Mouse (Mus musculus) left cerebral cortex, adult 11 months (tissue): Measurements from ENCODE around the gene Elmo1.

ENCODE experiments used
- DNase-seq: peaks from one replicate; pipeline ENCODE4 v3.0.0; 2022; ENCODE audit warnings: low spot score

The Elmo1 gene

DNA sequence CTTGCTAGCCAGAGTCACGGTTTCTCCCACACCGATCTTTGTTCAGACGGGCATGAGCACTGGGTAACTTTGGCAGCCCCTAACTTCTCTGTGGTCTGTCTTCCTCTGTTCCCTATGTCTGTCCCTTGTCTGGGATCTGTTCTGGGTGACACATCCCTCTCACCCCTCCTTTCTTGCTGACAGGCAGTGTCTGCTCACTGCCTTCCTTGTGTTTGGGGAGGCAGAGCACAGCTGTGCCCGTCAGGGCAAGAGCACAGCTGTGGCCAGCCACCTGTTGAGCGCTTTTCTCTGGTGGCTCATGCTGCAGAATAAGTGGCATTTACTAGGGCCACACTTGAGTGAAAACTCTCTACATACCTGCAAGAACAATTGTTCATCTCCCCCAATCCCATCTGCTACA lies 116.7 kb downstream of the Elmo1 start:
- no peak for DNase-seq

DNA sequence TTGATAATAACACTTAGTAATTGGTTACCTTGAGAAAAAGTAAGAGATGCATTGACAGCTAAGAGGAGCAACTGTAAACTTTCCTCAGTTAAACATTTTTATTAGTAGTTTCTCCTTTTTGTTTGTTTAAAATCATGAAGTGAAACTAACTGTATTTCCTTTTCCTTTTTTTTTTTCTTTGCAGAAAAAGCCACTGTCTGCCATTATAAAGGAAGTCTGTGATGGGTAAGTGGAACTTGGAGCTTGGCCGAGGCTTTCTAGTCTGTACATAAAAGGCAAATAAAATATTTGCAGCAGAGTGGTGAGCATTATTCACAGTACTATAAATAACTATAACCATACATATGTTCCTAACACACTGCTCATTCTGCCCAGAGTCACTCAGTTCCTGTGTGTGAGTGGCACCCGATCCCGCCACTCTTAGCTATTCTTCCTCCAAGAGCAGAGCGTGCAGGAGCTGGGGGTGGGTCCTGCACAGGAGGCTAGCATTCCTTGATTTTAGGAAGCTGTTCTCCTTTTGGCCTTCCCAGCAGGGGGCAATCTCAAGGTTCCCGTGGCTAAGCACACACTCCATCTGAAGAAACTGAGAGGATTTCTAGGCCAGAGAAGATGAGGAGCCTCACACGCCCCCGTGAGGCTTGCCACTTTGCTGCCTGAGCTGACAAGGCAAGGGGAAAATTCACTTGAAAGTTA lies 117.7 kb downstream of the Elmo1 start:
- DNase-seq, result no peak

DNA sequence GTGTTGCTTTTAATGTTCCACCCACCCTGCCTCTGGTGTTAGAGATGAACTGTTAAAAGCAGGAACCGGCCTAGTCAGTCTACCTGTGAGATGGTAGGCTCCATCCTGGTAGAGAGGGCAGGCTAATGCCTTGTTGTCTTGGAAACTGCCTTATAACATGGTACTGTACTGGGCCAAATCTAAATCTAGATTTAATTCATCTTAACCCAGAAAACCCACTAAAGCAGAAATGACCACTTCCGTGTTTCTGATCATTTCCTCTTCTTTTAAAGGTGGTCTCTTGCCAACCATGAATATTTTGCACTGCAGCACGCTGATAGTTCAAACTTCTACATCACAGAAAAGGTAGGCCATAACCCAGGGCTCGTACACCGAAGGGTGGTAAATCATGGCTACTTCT lies 118.5 kb downstream of the Elmo1 start:
- DNase-seq, result no peak

DNA sequence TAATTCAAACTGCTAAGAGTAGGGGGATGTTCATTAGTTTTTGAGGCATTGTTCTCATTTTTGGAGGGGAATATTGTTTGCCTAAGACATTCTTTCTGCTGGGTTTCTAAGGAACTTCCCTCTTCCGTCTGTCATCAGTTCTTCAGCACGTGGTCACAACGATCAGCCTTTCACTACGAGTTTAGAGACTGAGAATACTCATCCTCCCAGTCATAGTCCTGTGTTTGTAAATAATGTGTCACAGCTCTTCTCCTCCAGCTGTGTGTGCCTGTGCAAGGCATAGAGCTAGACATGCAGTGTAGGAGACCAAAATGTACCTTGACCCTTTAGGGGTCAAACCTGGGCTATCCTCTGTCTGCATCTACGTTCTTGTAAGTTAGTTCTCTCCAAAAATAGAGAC lies 121.4 kb downstream of the Elmo1 start:
- DNase-seq, result no peak

DNA sequence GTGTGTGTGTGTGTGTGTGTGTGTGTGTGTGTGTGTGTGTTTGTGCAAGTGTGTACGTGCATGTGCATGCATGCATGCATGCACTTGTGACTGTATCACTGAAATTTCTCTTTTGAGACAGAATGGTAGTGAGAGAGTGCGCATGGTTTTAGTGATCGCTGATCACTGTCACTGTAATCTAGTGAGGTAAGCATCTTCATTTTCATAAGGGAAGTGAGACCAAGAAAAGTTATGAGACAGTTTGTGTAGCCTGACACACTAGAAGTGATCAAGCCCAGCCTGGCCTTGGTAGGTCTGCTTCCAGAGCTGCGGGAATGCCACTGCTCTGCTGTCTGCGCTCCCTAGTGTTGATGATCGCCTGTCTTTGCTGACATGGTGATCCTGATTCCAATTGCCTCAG lies 122.3 kb downstream of the Elmo1 start:
- no peak for DNase-seq

DNA sequence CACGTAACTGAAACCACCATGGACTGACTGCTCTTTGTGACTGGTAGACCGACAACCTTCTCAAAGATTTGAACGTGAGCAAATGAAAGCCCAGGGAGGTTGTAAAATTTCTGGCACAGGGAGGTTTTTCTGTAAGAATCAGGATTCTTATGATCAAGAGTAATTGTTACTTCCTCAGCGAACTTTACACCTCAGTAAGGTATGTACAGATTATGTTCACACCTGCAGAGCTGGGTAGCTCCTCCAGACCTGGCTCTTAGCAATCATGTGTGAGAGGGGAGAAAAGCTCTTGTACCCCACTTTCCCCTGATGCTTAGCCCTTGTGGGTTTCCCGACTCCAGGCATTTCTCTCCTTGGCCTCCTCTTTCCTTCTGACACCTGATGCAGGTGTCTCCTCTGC lies 123.5 kb downstream of the Elmo1 start:
- no peak for DNase-seq

DNA sequence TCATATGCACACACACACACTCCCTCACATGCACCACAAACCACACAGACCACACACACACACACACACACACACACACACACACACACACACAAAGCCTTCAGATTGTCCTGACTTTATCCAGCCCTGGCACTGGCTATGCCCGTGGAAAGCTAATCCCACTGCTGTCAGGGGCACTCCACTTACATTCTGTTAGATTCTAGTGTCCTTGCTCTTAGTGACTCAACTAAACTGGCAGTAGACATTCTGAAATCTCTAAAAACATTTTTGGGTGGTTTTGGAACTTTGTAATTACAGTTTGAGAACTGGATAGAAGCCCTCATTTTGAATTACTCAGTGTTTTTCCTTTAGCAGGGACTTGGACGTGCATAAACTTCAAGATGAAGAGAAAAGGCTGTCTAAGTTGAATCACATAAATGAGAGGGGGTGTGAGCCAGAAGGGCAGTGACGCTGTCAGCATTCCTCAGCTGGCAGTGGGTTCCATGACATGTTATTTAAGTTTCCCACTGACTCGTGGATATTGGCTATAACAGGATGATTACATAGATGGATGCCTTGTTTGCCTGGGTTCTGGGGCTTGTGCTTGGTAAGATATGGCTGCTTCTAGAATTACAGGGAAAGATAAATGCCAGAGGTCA lies 127.2 kb downstream of the Elmo1 start:
- DNase-seq, result no peak

DNA sequence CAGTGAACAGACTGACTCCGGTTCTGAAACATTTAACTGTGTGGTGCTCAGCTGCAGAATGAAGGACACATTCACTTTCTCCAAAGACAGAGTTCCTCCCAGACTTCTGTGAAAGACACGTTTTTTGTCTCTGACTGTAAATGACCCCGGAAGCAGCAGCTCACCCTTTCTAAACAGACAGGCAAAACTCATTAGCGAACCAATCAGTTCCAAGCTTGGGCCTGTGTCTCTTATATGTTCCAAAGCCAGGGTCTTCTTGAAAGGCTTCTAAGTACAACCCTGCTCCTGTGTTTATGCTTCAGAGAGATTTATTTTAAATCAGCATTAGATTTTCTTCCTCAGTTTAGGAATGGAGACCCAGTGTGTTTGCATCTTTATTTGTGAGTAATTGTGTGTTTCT lies 127.7 kb downstream of the Elmo1 start:
- DNase-seq, result no peak

DNA sequence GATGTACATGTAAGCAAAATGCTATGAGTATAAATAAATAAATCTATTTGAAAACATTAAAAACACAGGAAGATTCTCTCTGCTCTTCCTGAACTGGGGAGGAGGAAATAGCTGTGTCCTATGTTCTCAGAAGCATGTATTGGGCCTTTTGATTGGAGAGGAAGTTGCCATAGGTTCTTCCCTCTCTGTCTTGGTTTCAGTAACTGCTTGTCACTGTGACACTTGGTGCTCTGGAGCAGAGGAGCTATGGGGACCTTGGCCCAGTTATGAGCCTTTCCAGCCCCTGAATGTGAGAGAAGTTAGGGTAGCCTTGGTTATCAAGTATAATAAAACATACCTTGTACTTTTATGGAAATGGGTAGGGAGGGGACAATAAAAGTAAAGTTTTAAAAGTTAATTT lies 130.0 kb downstream of the Elmo1 start:
- no peak for DNase-seq

DNA sequence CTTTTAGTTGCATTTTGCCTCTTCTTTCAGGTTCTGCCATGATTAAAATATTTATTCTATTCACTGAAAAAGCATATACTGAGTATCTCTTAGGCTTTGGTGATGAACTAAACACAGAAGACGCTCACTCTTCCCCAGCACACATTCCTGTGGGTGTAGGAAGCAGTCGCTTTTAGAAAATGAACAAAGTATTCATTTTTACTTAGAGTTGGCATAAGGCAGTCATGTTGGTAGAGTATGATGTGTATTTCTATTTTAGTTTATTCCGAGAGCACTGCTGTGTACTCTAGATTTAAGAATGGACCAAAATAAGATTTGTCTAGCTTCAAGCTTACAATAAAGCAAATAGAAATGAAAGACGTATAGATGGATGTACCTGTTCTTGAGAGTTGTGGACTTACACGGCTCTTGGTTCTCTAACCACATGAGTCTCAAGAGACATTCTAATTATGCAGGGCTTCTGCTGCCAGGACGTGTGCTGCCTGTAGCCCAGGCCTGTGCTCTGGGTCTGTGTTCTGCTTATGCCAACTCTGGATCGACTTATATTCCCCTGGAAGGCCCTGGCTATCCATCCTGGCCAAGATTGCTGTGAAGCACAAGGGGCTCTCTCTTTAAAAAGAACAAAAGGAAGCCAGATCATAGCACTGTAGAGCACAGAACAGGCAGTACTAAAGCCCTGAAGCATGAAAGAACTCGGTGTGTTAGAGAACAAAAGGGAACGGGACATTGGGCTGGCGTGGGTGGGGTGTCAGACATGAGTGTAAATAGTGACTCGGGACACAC lies 137.7 kb downstream of the Elmo1 start:
- peak; percentile 63 for DNase-seq

DNA sequence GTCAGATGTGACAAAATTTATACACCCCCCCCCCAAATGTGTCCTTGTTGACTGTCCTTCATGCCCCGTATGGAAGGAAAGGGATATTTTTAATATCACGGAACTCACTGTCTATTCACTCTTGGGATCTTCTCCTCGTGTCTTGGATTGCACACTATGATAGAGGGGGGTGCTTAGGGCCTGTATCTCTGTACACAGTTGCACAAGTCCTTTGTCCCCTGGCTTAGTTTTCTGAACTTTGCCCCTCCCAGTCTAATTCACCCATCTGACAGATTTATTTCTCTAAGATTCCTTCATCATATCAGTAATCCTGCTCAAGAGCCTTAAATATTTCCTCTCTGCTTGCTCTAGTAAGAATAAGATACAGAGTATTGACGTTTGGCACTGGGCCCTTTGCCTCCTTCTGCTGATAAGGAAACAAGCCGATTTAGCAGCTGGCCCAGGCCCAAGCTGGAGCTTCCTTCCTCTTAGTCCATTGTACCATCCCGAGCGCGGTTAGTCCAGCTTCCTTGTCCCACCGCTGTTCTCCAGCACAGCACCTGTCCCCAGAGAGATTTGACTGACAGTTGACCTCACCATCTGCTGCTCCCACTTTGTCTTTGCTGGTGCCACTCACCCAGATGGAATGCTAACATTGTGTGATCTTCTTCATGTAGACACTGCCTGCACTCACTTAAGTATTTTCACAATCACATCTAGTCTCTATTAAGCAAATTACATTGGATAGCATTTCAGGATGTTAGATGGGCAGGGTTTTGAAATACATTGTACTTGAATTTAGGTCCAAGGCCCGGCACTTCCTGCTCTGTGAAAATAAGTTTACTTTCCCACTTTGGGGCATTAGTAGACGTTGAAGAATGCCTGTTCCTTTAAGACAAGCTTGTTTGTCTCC lies 141.7 kb downstream of the Elmo1 start:
- DNase-seq, result no peak

DNA sequence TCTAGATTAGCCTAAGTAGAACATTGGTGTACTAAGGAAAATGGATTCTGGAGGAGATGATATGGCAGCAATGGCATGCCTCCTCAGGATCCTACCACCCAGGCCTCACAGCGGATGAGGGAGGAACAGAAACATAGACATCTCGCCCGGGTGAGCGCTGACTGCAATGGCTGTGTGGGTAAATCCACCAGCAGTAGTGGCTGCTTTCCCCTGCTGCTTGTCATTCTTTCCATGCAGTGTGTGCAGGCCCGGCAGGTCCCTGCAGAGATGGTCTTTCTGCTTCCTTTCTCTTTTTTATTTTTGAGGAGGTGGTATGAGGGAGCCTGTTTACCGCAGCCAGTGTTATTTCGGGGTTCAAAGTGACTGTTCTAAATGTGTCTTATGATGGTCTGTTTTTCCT lies 143.3 kb downstream of the Elmo1 start:
- DNase-seq, result no peak

DNA sequence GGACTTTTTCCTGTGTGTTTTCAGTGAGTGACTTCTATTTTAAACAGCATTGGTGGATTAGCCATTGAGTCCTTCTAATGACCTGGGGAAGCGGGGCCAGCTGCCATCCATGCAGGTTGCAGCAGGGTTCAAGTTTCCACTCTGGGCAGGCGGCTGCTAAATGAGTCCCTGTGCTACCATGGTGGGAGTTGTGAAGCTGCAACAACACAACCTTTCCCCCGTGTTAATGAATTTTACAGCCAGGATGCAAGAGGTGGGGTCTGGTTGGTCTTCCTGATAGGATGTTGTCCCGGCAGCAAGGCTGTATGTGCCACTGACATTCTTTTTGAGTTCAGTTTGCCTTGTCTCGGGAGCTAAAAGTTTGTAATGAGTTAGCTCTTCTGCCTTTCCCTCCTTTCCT lies 147.2 kb downstream of the Elmo1 start:
- DNase-seq, result no peak

DNA sequence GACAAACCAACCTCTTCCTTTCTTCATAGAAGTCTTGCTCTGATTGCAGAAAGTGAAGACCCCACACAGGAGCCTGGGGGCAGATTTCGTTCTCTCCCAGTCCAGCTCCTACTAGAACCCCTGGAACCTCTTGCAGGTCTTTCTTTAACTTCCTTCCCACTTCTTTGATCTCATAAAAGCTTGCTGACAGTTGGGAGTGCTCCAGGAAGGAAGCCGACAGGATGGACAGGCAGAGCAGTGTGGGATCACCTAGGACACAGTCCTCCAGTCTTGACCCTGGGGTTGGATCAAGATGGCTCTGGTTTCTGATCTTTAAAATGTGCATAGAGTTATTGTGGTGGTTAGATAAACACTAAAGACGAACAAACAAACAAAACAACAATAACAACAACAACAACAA lies 147.8 kb downstream of the Elmo1 start:
- DNase-seq, result no peak

DNA sequence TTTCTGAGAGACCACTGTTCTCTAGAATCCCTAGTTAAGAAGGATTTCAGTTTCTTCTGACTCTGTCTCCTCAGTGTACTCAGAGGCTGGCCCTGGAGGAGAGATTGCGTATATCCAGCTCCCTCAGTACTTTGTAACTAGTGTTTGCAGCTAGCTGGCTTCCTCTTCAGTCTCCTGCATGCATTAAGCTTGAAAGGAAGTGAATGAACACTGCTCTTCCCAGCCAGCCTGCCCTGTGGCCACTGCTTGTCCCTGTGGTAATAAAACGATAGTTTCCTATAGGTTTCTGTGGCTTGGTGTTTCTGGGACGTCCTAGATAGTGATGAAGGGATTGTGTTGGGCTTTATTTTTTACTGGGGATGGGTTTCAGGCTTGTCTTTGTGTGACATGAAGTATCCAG lies 148.3 kb downstream of the Elmo1 start:
- DNase-seq, result no peak

DNA sequence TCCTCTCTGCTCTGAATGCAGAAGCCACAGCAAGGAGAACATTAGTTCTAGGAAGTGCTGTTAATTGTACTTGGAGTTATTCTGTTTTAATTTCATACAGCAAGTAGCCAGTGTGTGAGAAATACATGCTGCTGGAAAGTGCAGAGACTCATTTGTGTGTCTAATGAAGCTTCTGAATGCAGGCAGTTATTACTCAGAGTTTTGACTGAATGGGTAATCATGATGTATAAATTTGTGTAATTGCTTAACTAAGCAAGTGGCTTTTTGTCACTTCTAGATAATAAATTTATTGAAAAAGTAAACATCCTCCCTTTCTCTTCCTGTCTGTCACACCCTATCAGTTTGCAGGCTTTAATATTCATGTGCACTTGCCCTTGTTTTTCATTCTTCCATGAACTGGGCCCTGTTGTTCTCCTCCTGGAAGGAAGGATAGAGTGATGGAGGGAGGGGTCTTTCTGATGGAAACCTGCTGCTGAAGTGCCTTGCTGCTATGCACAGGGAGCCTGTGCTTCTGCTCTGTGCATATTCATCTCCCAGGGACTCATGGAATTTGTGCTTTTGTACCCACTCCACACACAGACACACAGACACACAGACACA lies 159.8 kb downstream of the Elmo1 start:
- DNase-seq, result no peak

DNA sequence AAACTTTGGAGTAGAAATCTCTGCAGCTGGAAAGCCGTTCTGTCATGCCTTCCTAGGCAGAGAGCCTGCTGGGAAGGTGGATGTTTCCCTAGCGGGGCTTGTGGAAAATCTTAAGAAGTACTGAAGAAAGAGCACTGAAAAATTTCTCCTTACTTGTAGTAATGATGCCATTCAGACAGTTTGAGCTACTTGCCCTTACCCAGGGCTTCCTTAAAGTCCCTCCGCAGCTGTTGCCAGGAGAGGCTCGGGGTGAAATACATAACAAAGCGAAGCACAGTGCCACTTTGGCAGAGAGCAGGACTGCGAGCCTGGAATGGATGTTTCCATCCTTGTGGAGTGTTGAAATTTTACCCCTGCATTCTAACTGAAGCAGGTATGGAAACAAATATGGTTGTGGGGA lies 164.5 kb downstream of the Elmo1 start:
- DNase-seq, result no peak

DNA sequence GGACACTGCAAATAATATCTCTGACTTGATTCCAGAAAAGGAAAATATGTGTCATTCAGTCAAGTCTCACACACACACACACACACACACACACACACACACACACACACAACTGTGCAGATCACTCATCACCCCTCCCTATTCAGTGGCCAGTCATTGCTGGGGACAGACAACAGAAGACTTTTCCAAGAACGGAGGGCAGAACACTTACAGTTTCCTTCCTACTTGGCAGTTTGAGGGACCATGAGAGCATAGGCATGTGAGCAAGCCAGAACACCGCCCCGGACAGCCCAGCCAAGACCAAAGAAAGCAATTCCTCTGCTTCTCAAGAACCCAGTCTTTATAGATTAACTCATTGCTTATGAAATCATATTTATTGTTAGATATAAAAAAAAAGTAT lies 165.0 kb downstream of the Elmo1 start:
- DNase-seq, result no peak

DNA sequence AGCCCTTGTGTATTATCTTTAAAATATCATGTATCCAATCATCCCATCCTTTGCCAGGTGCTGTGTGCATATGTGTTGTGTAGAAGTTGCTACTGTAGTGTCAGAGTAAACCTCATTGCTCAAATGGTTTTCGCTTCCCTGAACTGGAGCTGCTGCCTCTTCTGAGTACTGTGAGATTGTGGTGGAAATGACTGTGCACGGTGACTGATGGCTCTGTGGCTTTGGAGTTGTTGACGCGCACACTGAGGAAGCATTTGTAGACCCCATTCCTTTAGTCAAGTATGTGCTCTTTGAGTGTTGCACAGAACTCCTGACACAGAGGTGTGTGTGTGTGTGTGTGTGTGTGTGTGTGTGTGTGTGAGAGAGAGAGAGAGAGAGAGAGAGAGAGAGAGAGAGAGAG lies 166.2 kb downstream of the Elmo1 start:
- no peak for DNase-seq

DNA sequence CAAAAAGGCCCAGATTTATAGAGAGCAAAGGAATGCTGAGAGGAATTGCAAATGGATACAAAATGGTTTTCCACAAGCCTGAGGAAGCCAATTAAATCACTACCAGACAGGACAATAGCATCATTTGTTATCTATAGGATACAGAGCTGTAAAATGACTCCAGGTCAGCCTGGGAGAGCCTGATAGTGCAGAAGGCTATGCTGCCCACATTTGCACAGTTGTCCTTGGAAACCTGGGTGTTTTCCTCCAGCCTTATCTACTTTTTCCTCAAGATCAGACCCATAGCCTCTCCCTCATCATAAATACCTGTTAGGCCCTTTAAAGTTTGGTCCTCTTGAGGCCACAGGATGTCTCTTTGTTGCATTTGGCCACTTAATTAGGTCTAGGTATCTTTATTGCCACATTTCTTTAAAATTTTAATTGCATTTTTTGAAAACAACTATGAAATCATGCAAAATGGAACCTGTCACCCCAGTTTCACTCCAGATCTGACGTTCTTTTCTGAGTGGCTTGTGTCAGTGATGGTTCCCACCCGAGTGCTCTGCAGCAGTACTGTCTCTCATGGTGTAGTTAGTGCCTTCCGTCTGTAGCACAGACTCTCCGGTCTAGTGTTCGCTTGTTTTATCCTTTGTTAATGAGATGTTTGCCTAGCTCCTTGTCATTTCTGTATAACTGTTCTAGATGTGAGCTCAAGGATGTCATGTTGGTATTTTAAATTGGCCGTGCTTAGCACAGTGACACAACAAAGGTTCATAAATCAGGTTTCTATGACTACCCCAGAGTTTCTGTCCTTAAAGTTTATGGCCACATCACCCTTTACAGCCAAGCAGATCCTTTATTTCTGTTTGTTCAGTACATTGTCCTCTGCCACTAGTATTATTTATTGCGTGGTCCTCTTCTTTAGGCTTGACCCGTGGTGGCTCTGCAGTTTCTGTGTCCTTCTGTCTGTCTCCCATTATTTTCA lies 167.4 kb downstream of the Elmo1 start:
- no peak for DNase-seq

DNA sequence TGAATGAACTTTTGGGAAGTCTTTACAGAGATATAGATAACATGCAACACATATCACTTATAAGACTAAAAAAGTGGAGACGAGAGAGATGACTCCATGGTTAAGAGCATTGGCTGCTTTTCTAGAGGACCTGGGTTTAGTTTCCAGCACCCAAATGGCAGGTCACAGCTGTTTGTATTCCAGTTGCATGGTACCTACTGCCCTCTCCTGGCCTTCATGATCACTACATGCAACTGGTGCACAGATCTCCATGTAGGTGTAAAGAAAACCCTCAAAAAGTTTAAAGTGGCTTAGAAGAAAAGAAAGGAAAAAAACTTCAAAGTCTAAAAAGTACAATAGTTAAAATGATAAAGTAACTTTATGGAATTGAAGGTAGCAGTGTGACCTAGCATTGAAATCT lies 172.8 kb downstream of the Elmo1 start:
- no peak for DNase-seq
